Mouse (Mus musculus) c-Kit-positive CD71-negative TER-119-negative erythroid progenitor cells, embryonic 14.5 days (primary cell): ENCODE data around the gene Jakmip3.

ENCODE experiments used
- DNase-seq: peaks from one replicate; pipeline ENCODE4 v3.0.0-alpha.2; 2013; ENCODE audit warnings: low read depth

Gene Jakmip3

GRCm38 (mm10) chr7:139063406-139063805 lies 122.9 kb downstream of the Jakmip3 start:
- peak; percentile 20 for DNase-seq

GRCm38 (mm10) chr7:139068182-139068623 lies 127.7 kb downstream of the Jakmip3 start:
- peak; percentile 50 for DNase-seq

DNA sequence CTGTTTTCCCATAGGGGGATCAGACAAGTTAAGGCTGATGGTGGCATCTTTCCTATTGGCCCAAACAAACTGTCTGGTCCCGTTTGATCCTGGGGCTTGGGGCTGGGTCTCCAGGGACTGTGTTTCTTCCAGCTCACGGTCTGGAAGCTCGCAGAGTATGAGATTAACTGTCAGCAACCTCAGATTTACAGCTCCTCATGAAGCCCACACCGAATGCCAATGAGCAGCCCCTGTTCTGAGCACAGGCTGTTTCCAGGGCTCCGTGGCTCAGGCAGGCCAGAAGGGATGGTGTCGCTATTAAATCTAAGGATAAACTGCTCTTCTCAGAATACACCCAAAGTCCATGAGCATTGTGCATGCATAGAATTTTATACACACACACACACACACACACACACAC lies 133.7 kb downstream of the Jakmip3 start:
- no peak for DNase-seq

GRCm38 (mm10) chr7:139075054-139075794 lies 134.7 kb downstream of the Jakmip3 start:
- no peak for DNase-seq

- DNase-seq = no peak
Measured at GRCm38 (mm10) chr7:139077283-139077682, 136.8 kb downstream of the Jakmip3 start.

- no peak for DNase-seq
Measured at GRCm38 (mm10) chr7:139078181-139078580, 137.7 kb downstream of the Jakmip3 start.

DNA sequence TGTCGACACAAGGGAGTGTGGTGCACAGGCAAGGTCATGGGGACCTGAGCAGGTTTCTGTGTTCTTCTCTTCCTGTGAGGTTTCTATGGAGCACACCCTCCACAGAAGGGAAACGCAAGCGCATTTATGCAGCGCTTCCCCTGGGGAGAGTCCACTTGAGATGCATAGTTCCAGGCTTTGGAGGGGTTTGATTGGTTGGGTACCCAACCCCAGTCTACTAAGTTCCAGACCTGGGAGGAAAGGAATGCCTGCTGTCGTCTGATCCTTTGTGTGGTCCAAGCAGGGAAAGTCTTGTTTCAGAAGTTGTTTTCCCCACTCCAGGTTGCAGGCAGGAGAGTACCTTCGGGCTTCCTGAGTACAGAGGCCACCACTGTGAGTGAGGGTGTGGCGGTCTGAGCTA lies 138.6 kb downstream of the Jakmip3 start:
- no peak for DNase-seq

GRCm38 (mm10) chr7:139080714-139081113 lies 140.2 kb downstream of the Jakmip3 start:
- peak; percentile 9 for DNase-seq

GRCm38 (mm10) chr7:139081158-139081557 lies 140.6 kb downstream of the Jakmip3 start:
- no peak for DNase-seq

DNA sequence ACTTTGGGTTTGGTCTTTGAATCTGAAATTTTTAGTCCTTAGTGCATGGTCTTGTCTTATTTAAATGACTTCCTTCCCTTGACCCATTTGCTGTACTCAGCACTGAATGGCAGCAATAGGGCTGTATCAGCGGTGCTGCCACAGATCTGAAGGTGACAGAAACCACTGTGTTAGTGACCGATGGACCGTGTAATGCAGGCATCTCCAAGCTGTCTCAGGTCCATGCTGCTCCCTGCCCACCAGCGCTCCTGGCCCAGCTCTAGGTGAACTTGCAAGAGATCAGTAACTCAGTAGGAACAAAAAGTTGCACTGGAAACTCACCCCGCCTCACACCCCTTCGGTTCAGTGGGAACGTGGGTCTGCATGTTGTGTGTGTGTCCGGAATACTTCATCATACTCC lies 141.8 kb downstream of the Jakmip3 start:
- DNase-seq = no peak

DNA sequence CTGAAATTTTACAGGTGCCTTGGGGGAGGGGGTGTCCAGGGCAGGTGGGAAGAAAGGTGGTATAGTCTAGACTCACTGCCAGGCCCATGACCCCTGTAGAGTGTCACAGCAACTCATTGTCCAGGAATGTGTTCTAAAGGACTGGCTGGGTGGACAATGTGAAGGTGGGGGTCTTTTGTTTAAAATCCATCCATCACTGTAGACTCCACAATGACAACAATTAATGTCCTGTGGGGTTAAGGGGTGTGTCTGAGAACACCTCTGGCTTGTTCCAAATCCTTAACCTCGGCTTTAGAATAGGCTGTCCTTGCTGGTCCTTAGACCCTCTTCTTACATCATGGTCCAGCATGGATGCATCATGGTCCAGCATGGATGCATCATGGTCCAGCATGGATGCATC lies 143.8 kb downstream of the Jakmip3 start:
- no peak for DNase-seq

- no peak for DNase-seq
Measured at GRCm38 (mm10) chr7:139085629-139086194, 145.2 kb downstream of the Jakmip3 start, which contains the start of gene Dpysl4. Gene Dpysl4, plus strand, starts transcription at chr7:139086001.

DNA sequence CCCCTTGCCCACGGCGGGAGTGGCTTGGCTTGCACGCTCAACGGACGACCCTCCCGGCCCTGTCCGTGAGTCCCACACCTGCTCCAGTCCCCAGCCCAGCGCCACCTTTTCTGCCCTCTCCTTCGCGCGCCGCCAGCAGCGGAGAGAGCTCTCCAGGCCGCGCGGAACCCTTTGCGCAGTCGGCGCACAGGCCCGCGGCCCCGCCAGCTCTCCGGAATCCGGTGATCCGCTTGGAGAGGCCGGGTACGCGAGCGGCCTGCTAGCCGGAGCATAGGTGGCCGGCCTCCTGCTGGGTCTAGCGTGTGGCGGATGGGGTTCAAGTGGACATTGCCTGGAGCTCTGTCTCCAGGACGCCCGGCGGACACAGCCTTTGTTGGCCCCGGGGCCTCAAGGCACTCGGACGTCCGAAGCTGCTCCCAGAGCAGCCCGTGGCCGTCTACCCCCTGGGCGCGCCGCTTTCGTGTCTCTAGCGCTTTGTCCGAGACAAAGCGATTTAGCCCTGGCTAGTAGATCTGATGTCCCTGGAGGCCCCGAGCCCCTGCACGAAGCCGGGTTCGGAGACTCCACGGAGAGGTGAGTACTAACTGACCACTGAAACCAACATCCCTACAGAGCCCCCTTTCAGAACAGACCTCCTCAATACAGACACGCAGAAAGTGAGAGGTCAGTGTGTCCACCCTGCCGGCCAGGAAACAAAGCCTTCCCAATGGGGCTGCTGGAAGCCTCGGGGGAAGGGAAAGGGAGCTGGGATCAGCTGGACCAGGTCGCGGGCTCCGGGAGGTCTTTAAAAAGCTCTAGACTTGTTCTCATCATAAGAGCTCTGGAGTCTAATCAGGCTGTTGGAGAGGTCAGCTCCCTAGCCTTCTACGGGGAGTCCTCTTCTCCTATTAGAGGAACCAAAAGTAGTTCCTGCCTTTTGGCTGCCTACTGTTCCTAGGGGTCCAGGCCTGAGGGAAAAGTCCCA lies 145.9 kb downstream of the Jakmip3 start:
- DNase-seq = no peak

DNA sequence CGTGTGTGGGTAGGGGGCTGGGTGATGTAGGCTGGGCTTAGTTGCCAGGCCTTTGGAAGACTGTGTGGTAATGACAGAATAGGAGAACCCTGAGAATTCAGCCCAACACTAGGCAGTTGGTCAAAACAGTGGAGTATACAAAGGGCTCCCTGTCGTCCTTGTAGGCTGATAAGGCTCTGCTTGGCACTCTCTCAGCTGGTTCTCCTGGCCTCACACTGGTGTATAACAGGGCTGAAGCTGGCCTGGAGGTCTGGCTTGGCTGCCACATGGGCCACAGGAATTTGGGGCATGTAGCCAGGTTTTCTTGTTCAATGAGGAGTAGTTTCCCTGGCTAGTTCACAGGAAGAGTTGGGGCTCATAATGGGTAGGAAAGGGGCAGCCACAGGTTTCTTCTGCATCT lies 147.3 kb downstream of the Jakmip3 start:
- no peak for DNase-seq

DNA sequence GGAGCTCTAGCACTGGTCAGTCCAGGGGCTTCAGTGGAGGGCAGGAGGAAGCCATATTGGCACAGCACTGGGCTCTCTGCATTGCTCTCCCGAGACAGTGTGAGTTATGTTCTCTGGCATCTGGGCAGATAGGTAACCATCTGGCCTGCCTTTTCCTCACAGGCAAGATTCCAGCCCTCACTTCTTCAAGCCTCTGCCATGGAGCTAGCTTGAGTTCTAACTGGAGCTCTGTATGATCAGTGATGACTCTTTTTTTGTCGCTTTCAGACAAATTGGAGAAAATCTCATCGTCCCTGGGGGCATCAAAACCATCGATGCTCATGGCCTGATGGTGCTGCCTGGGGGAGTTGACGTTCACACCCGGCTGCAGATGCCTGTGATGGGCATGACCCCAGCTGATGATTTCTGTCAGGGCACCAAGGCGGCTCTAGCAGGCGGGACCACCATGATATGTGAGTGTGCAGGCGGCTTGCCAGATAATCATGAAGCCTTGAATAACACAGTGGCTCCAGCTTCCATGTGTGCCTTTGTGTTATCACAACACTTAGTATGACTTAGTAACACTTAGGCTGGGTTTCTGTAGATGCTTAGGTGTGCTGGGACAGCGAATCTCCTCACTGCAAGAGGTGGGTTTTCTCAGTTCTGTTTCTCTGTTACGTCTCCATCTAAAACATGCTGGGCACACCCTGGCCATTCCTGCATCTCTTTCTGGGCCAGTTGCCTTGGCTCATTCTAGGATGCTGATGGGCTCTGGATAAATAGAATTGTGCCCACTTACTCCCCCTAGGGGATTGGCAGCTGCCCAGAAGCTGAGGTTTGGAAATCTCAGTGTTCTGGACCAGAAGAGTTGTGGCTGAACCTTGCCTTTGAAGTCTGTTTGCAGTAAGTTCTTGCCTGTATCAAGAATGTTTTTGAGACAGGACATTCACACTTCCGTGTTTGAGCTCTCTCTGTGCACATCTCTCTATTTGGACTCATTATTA lies 149.7 kb downstream of the Jakmip3 start:
- no peak for DNase-seq

DNA sequence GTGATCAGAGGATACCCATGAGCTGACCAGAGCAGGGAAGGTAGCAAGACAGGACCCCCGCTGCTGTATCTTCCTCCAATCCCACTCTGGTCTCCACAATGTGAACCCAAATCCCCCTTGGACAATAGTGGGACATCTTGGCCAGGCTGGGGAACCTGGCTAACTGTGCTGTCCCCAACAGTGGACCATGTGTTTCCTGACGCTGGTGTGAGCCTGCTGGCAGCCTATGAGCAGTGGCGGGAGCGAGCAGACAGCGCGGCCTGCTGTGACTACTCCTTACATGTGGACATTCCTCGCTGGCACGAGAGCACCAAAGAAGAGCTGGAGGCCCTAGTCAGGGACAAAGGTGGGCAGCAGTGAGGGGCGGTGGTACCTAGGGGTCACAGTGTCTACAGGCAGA lies 151.2 kb downstream of the Jakmip3 start:
- no peak for DNase-seq

DNA sequence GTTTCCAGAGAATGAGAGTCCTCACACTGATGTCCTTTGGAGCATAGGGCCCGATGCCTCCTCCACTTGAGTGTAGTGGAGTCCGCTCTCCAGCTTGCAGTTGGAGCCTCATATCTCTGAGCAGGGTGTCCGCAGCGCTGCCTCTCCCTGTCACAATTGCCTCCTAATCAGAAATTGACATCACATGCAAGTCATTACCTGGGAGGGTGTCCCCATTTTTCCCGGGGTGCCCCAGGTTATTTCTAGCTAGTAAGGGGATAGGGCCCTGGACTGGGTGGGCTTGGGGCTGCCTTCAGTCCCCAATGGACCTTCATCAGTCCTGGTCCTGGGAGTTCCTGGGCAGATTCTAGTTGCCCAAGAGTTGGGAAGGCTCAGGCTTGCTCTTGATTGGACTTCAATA lies 152.1 kb downstream of the Jakmip3 start:
- DNase-seq = no peak

DNA sequence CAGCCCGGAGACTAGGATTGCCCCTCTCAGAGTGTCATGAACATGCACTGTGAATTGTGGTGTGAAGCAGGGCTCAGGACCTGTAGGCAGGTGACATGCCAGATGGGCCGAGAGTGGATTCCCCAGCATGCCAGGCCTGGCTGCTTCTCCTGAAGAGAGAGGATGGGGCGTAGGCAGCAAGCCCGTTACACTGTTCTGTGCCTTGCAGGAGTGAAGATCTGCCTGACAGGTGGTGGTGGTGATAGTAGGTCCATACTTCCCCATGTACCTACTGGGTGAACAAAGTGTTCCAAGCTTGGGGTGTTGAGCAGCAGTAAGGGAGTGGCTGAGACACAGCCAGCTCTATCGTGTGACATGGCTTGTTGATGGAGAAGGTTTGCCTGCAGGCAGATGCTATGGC lies 152.6 kb downstream of the Jakmip3 start:
- no peak for DNase-seq

GRCm38 (mm10) chr7:139093781-139094180 lies 153.3 kb downstream of the Jakmip3 start:
- DNase-seq = no peak

DNA sequence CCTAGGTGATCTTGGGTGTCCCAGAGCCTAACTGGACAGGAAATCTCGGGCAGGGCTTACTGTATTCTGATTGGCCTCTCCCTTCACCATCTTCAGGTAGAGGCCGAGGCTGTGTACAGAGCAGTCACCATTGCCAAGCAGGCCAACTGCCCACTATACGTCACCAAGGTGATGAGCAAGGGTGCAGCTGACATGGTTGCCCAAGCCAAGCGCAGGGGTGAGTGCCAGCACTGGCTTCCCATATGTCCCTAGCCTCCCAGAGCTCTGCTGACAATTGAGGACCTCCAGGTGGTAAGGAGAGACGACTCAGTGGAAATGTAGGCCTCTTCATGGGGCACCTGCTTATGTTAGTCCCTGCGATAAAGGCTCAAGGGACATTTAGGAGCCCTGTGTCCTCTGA lies 154.2 kb downstream of the Jakmip3 start:
- DNase-seq = no peak

- DNase-seq = no peak
Measured at GRCm38 (mm10) chr7:139095282-139095681, 154.8 kb downstream of the Jakmip3 start.
